Mouse (Mus musculus): ENCODE results near the gene Grik5. TPM values are rescaled to one million over a fixed set of nuclear protein-coding genes. Genes with fewer than 3 reads are reported as not detected.

Gene Grik5
- polyA plus RNA-seq, 2 experiments, result 11.8 to 84.9 TPM

- 0 out of 2 replicates have a peak, but pooled peaks cover 10% of the 10 kb centered on the region for H3K4me1 ChIP-seq (ENCODE audit: control insufficient read depth, insufficient read depth, low read length)
- 80% methylated on average over 12 of the region's 12 CpGs for WGBS
- DNase-seq (ENCODE audit: low spot score), result no peak
- TF ChIP-seq POLR2A (IDR thresholded peaks at IDR 0.05; ENCODE audit: borderline replicate concordance, extremely low read depth, insufficient read depth, insufficient read length), result no peak
- H3K27me3 ChIP-seq (ENCODE audit: control insufficient read depth, insufficient read depth, low read length), result peaks cover 75% of the 10 kb centered on the region
- no peak overlapping the region for H3K4me3 ChIP-seq (replicated peaks; ENCODE audit: low read length)
- no peak overlapping the region for H3K9ac ChIP-seq (ENCODE audit: low read depth, low read length, severe bottlenecking)
- no peak for ATAC-seq (ENCODE audit: low FRiP score, low read depth)
- H3K27ac ChIP-seq (replicated peaks; ENCODE audit: low read depth, low read length), result no peak overlapping the region
- H3K36me3 ChIP-seq (ENCODE audit: control insufficient read depth, insufficient read depth, low read length), result no peaks in the 10 kb centered on the region
- H3K4me2 ChIP-seq (replicated peaks; ENCODE audit: low read depth, low read length, severe bottlenecking), result no peak overlapping the region
- H3K9me3 ChIP-seq (ENCODE audit: control insufficient read depth, low read length), result no peaks in the 10 kb centered on the region
Observed at GRCm38 (mm10) chr7:25006586-25007364, 65.4 kb downstream of the Grik5 start.

DNA sequence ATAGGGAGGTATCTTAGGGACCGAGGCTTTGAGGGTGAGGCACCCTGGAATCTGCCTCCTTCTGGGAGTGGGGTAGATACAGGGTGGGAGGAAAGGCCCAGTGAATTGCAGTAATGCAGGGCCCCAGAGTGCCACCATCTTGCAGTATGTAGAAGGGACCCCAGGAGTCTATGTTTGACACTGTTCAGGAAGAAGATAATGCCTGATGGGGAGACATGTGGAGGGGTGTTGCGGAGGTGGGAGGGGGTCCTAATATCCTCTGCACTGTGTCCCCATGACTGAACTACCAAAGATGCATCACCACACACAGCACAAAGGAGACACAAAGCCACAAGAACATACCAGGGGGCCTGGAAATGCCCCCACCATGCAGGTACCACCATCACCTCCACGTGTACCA is 66.0 kb downstream of the Grik5 start:
- no peak for TF ChIP-seq POLR2A (IDR thresholded peaks at IDR 0.05; ENCODE audit: borderline replicate concordance, extremely low read depth, insufficient read depth, insufficient read length)
- ATAC-seq (ENCODE audit: low FRiP score, low read depth) (no peak), DNase-seq (ENCODE audit: low spot score) (no peak)
- Histone ChIP-seq H3K4me3 (replicated peaks; ENCODE audit: low read length) (peak overlapping the region; percentile 38; the same call in 1 of the 2 replicates), H3K4me1 (ENCODE audit: control insufficient read depth, insufficient read depth, low read length) (0 out of 2 replicates have a peak, but pooled peaks cover 10% of the 10 kb centered on the region), H3K4me2 (replicated peaks; ENCODE audit: low read depth, low read length, severe bottlenecking) (peak overlapping the region; percentile 66; the same call in 1 of the 2 replicates), H3K27ac (replicated peaks; ENCODE audit: low read depth, low read length) (no peak overlapping the region), H3K36me3 (ENCODE audit: control insufficient read depth, insufficient read depth, low read length) (no peaks in the 10 kb centered on the region), H3K9me3 (ENCODE audit: control insufficient read depth, low read length) (no peaks in the 10 kb centered on the region), H3K9ac (ENCODE audit: low read depth, low read length, severe bottlenecking) (no peak overlapping the region), H3K27me3 (ENCODE audit: control insufficient read depth, insufficient read depth, low read length) (peaks cover 69% of the 10 kb centered on the region)
- 77% methylated on average over 3 of the region's 3 CpGs for WGBS

- peak; percentile 66 for ATAC-seq (ENCODE audit: low FRiP score, low read depth)
- H3K27ac ChIP-seq (replicated peaks; ENCODE audit: low read depth, low read length), result no peak within 1 kb of the TSS
- H3K9ac ChIP-seq (ENCODE audit: low read depth, low read length, severe bottlenecking), result no peak within 1 kb of the TSS; the same call in 1 of the 2 replicates
- DNase-seq (ENCODE audit: low spot score), result no peak
- 0 out of 2 replicates have a peak, but pooled peaks cover 10% of the 10 kb centered on the region for H3K4me1 ChIP-seq (ENCODE audit: control insufficient read depth, insufficient read depth, low read length)
- H3K4me2 ChIP-seq (replicated peaks; ENCODE audit: low read depth, low read length, severe bottlenecking), result peak within 1 kb of the TSS; percentile 66
- WGBS, result 1% methylated on average over 48 of the region's 54 CpGs
- peaks cover 62% of the 10 kb centered on the region for H3K27me3 ChIP-seq (ENCODE audit: control insufficient read depth, insufficient read depth, low read length)
- no peaks in the 10 kb centered on the region for H3K9me3 ChIP-seq (ENCODE audit: control insufficient read depth, low read length)
- H3K4me3 ChIP-seq (replicated peaks; ENCODE audit: low read length), result peak within 1 kb of the TSS; percentile 38
- H3K36me3 ChIP-seq (ENCODE audit: control insufficient read depth, insufficient read depth, low read length), result no peaks in the 10 kb centered on the region
- TF ChIP-seq POLR2A (IDR thresholded peaks at IDR 0.05; ENCODE audit: borderline replicate concordance, extremely low read depth, insufficient read depth, insufficient read length), result no peak
Observed at GRCm38 (mm10) chr7:25005421-25006065, 66.6 kb downstream of the Grik5 start, which contains the start of gene Atp1a3. Gene Atp1a3 (minus strand): TSS chr7:25005958.

GRCm38 (mm10) chr7:25004806-25005205 is 67.3 kb downstream of the Grik5 start:
- no peak overlapping the region for H3K4me2 ChIP-seq (replicated peaks; ENCODE audit: low read depth, low read length, severe bottlenecking)
- peaks cover 55% of the 10 kb centered on the region for H3K27me3 ChIP-seq (ENCODE audit: control insufficient read depth, insufficient read depth, low read length)
- 41% methylated on average over 7 of the region's 9 CpGs for WGBS
- H3K4me3 ChIP-seq (replicated peaks; ENCODE audit: low read length), result no peak overlapping the region
- no peaks in the 10 kb centered on the region for H3K36me3 ChIP-seq (ENCODE audit: control insufficient read depth, insufficient read depth, low read length)
- 0 out of 2 replicates have a peak, but pooled peaks cover 6% of the 10 kb centered on the region for H3K4me1 ChIP-seq (ENCODE audit: control insufficient read depth, insufficient read depth, low read length)
- no peak overlapping the region for H3K9ac ChIP-seq (ENCODE audit: low read depth, low read length, severe bottlenecking)
- TF ChIP-seq POLR2A (IDR thresholded peaks at IDR 0.05; ENCODE audit: borderline replicate concordance, extremely low read depth, insufficient read depth, insufficient read length), result no peak
- H3K9me3 ChIP-seq (ENCODE audit: control insufficient read depth, low read length), result no peaks in the 10 kb centered on the region
- no peak overlapping the region for H3K27ac ChIP-seq (replicated peaks; ENCODE audit: low read depth, low read length)
- DNase-seq (ENCODE audit: low spot score) (no peak), ATAC-seq (ENCODE audit: low FRiP score, low read depth) (no peak)

DNA sequence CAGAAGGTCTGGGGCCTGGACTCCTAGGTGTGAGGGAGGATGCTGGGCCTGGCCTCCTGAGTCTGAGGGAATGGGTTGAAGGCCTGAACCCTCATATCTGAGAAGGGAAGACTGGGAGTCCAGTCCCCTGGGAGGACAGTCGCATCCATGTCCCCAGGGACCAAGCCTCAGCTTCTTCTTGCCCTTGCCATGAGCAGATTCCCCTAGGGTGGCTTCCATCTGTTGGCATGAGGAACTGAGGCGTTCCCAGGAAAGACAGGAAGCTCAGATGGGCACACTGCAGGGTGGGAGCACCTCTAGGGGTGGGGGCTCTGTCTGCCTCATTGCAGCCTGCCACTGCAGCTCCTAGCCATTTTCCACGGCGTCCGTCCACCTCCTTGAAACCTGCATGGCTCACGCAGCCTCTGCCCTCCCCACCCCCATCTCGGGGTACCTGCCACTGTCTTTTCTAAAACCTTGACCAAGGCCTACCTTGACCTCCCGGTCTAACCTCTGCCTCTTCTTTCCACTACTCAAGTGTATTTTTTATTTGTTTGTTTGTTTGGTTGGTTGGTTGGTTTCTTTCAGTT is 68.2 kb downstream of the Grik5 start:
- no peak for TF ChIP-seq POLR2A (IDR thresholded peaks at IDR 0.05; ENCODE audit: borderline replicate concordance, extremely low read depth, insufficient read depth, insufficient read length)
- no peak for ATAC-seq (ENCODE audit: low FRiP score, low read depth)
- H3K36me3 ChIP-seq (ENCODE audit: control insufficient read depth, insufficient read depth, low read length), result no peaks in the 10 kb centered on the region
- H3K4me1 ChIP-seq (ENCODE audit: control insufficient read depth, insufficient read depth, low read length), result no peaks in the 10 kb centered on the region
- no peak overlapping the region for H3K27ac ChIP-seq (replicated peaks; ENCODE audit: low read depth, low read length)
- WGBS, result 84% methylated on average over 7 of the region's 8 CpGs
- H3K9ac ChIP-seq (ENCODE audit: low read depth, low read length, severe bottlenecking), result no peak overlapping the region
- H3K4me3 ChIP-seq (replicated peaks; ENCODE audit: low read length), result no peak overlapping the region
- no peak overlapping the region for H3K4me2 ChIP-seq (replicated peaks; ENCODE audit: low read depth, low read length, severe bottlenecking)
- H3K9me3 ChIP-seq (ENCODE audit: control insufficient read depth, low read length), result no peaks in the 10 kb centered on the region
- peaks cover 46% of the 10 kb centered on the region for H3K27me3 ChIP-seq (ENCODE audit: control insufficient read depth, insufficient read depth, low read length)
- DNase-seq (ENCODE audit: low spot score), result no peak
